Mouse (Mus musculus) ES-Bruce4 (cell line): ENCODE data around the gene Akt2. TPM values are rescaled to one million over a fixed set of nuclear protein-coding genes. Genes with fewer than 3 reads are reported as not detected.
A peak's percentile ranks its signal among the peaks of the same experiment; 100 is the strongest.

Source experiments
- H3K27ac ChIP-seq: 2 replicates; pipeline ENCODE4 v1.5.1; 2012; ENCODE audit warnings: low read length, inconsistent platforms; ENCODE audit not compliant: insufficient read depth
- H3K27me3 ChIP-seq: 2 replicates; pipeline ENCODE4 v1.6.1; 2012; ENCODE audit warnings: mild to moderate bottlenecking, low read length, inconsistent platforms; ENCODE audit not compliant: control insufficient read depth, poor library complexity, insufficient read depth, severe bottlenecking
- H3K36me3 ChIP-seq: 2 replicates; pipeline ENCODE4 v1.6.1; 2012; ENCODE audit warnings: inconsistent platforms, mild to moderate bottlenecking, low read length, moderate library complexity; ENCODE audit not compliant: control insufficient read depth, poor library complexity, insufficient read depth, severe bottlenecking
- H3K4me1 ChIP-seq: one replicate; pipeline ENCODE4 v1.8.1; 2011; ENCODE audit warnings: low read length; ENCODE audit not compliant: control insufficient read depth, insufficient read depth
- H3K4me3 ChIP-seq: 2 replicates; pipeline ENCODE4 v1.5.1; 2011; ENCODE audit warnings: low read depth, mild to moderate bottlenecking, low read length
- H3K9ac ChIP-seq: 2 replicates; pipeline ENCODE4 v1.6.1; 2012; ENCODE audit warnings: low read depth, mild to moderate bottlenecking, inconsistent platforms; ENCODE audit not compliant: poor library complexity, severe bottlenecking
- H3K9me3 ChIP-seq: replicated peaks from 2 replicates; pipeline ENCODE4 v1.6.1; 2012; ENCODE audit warnings: mild to moderate bottlenecking, low read length, inconsistent platforms; ENCODE audit not compliant: control insufficient read depth, poor library complexity, insufficient read depth, severe bottlenecking
- CTCF ChIP-seq: IDR thresholded peaks from one replicate; pipeline ENCODE4 v1.8.1; 2011; ENCODE audit warnings: low read depth, low read length
- EP300 ChIP-seq: IDR thresholded peaks from 2 replicates; pipeline ENCODE4 v1.6.1; 2011; ENCODE audit warnings: low read depth, low read length; ENCODE audit not compliant: insufficient read depth
- POLR2A ChIP-seq: IDR thresholded peaks from one replicate; pipeline ENCODE4 v1.8.1; 2011; ENCODE audit warnings: low read length; ENCODE audit not compliant: insufficient read depth
- polyA plus RNA-seq: library from polyadenylated mRNA; stranded (reverse); fragments of >200 nt; gene quantifications from 2 replicates; pipeline ENCODE4 v1.2.4, GENCODE M21; 2011; ENCODE audit warnings: low read depth; ENCODE audit not compliant: missing spikeins, insufficient read depth, insufficient read length

Gene Akt2
- polyA plus RNA-seq, 1 experiment, result 38.7 TPM

DNA sequence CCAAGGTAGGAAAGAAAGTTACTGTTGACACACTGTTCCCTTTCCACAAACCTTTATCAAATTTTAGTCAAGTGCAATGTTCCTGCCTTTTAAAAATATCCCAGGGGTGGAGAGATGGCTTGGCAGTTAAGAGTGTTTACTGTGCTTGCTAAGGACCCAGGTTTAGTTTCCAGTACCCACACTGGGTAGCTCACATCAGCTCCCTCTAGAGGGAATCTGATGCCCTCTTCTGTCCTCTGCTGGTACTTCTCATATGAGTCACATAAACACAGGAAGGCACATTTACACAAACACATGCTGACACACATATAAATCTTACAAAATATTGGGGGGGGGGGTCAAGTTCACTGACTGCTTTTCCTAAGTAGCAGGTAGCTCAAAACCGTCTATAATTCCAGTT is 53.1 kb downstream of the Akt2 start:
- H3K27me3 ChIP-seq, result no peaks in the 10 kb centered on the region
- TF ChIP-seq CTCF (no peak), EP300 (no peak), POLR2A (no peak)
- no peak overlapping the region for H3K27ac ChIP-seq
- H3K4me1 ChIP-seq, result no peaks in the 10 kb centered on the region
- no peak overlapping the region for H3K4me3 ChIP-seq
- H3K9me3 ChIP-seq, result no peaks in the 10 kb centered on the region
- no peaks in the 10 kb centered on the region for H3K36me3 ChIP-seq
- H3K9ac ChIP-seq, result no peak overlapping the region

DNA sequence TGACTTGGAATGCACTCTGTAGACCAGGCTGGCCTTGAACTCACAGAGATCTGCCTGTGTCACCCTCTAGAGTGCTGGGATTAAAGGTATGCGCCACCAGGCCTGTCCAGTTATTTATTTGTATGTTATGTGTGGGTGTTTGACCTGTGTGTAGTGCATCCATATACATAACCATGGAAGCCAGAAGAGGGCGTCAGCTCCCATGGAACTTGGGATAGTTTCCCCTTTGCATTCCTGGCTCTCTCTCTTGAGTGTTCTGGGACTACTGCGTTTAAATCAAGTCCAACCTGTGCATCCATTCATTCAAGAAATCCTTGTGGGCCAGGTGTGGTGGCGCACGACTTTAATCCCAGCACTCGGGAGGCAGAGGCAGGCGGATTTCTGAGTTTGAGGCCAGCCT is 55.2 kb downstream of the Akt2 start:
- Histone ChIP-seq H3K9ac (no peak overlapping the region), H3K9me3 (no peaks in the 10 kb centered on the region), H3K27me3 (no peaks in the 10 kb centered on the region), H3K4me3 (no peak overlapping the region), H3K4me1 (no peaks in the 10 kb centered on the region), H3K27ac (peak overlapping the region; percentile 98), H3K36me3 (no peaks in the 10 kb centered on the region)
- TF ChIP-seq CTCF, result no peak
- no peak for TF ChIP-seq EP300
- no peak for TF ChIP-seq POLR2A

DNA sequence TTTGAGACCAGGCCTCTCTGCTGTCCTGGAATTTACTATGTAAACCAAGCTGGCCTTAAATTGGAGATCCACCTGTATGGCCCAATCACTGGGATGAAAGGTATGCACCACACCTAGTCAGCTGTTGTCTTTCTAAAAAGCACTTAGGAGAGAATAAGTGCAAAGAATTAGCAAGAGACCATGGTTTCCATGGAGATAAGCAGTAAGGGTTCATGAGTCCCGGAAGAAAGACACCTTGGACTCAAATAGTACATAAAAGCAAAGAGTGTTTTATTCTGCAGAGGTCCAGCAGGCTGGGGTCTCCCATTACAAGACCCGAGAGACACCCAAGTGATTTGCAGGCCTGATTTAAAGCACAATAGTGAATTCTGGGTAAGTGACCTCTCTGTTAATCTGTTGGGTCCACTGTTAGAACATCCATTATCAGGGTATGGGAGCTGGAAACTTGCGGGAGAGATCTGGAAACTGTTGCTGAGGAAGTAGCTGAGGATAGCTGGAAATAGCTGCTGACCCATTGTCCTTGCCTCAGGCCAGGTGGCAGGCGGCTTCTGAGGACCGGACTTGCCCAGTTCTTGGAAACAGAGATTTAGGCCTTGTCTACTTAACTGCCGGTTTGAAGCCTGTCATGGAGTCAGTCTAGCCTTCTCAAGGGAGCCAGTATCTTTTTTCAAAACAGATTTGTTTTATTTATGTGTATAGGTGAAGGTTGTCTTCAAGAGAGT is 56.1 kb downstream of the Akt2 start:
- Histone ChIP-seq H3K9ac (peak overlapping the region; percentile 6; the same call in 1 of the 2 replicates), H3K4me3 (no peak overlapping the region), H3K27ac (peak overlapping the region; percentile 98), H3K27me3 (no peaks in the 10 kb centered on the region), H3K4me1 (no peaks in the 10 kb centered on the region), H3K9me3 (no peaks in the 10 kb centered on the region), H3K36me3 (no peaks in the 10 kb centered on the region)
- TF ChIP-seq EP300, result peak; percentile 81; the same call in 1 of the 2 replicates
- TF ChIP-seq CTCF, result no peak

DNA sequence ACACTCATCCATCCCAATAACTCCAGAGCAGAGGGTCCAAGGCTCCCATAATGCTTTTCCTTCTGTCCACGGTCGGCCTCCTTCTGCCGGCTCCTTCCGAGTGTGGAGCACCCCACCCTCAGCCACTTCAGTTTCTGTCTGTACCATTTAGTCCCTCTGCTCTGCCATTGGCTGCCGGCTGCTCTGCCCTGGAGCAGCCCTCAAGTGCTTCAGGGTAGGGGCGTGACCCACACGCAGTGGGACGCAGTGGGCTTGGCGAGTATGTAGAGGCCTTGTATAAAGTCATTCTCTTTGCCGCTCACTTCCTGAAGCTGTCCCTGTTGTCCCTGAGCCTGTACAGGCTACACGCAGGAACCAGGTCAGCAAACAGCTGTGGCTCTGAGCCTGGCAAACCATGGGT is 58.4 kb downstream of the Akt2 start:
- Histone ChIP-seq H3K9me3 (no peaks in the 10 kb centered on the region), H3K4me3 (peak overlapping the region; percentile 35), H3K27ac (0 out of 2 replicates have a peak overlapping the region, but pooled peaks have one; percentile 11), H3K27me3 (no peaks in the 10 kb centered on the region), H3K4me1 (no peaks in the 10 kb centered on the region), H3K36me3 (no peaks in the 10 kb centered on the region), H3K9ac (peak overlapping the region; percentile 25; the same call in 1 of the 2 replicates)
- TF ChIP-seq POLR2A, result no peak
- TF ChIP-seq EP300, result peak; percentile 42; the same call in 1 of the 2 replicates

DNA sequence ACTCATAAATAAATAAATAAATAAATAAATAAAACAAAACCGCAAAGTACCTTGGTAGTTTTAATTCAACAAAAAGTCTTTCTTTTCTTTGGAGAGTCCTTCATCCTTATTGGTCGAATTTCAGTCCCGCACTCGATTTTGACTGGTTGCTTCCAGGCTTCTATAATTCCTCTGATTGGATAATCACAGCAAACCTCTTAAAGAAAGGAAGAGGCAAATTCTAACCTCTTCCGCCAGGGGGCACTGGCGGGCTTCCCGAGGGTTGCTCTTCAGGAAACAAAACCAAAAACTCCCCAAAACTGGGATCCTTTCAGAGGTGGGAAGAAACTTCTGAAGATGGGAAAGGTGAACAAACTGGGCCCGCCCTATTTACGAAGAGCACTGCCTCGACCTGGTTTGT is 59.6 kb downstream of the Akt2 start:
- H3K4me1 ChIP-seq, result no peaks in the 10 kb centered on the region
- no peaks in the 10 kb centered on the region for H3K9me3 ChIP-seq
- H3K36me3 ChIP-seq, result no peaks in the 10 kb centered on the region
- H3K9ac ChIP-seq, result no peak overlapping the region; the same call in 1 of the 2 replicates
- H3K27ac ChIP-seq, result no peak overlapping the region
- no peaks in the 10 kb centered on the region for H3K27me3 ChIP-seq
- TF ChIP-seq EP300, result no peak
- TF ChIP-seq CTCF, result peak; percentile 65
- no peak for TF ChIP-seq POLR2A
- H3K4me3 ChIP-seq, result peak overlapping the region; percentile 51

DNA sequence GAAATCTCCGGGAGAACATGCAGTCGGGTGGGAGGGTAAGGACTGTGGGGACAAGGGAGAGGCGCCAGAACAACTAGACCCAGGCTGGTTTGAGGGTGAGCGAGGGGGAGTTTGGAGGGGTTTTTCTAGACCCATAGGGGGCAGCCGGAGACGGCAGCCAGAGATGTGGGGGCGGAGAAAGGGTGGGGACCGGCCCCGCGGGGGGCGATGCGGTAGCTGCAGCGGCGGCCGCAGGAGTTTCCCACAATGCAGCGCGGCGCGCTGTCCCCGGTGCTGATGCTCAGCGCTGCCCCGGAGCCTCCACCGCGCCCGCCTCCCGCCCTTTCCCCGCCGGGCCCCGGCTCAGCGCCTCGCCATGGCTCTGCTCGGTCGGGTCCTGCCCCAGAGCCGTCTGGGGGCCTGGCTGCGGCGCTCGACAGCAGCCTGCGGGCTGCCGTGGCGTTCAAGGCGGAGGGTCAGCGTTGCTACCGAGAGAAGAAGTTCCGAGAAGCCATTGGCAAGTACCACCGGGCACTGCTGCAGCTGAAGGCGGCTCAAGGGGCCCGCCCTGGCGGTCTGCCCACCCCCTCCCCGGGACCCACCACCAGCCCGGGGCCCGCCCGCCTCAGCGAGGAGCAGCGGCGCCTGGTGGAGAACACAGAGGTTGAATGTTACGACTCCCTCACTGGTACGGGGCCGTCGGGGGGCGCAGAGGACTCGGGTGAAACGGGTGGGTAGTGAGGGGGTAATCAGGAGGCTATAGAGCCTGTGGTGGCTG is 62.5 kb downstream of the Akt2 start, which contains the start of gene Ttc9b:
Ttc9b (plus strand) TSS at position 235 of the 757 bp plus-strand sequence.
- Histone ChIP-seq H3K27me3 (0 out of 2 replicates have a peak, but pooled peaks cover 3% of the 10 kb centered on the region), H3K27ac (no peak within 1 kb of the TSS), H3K9ac (no peak within 1 kb of the TSS), H3K4me3 (peak within 1 kb of the TSS; percentile 45), H3K4me1 (no peaks in the 10 kb centered on the region), H3K36me3 (no peaks in the 10 kb centered on the region), H3K9me3 (no peaks in the 10 kb centered on the region)
- no peak for TF ChIP-seq POLR2A
- 0 out of 2 replicates have a peak, but pooled peaks have one; percentile 26 for TF ChIP-seq EP300
- peak; percentile 28 for TF ChIP-seq CTCF
